Mouse (Mus musculus) lung, postnatal 0 days (tissue): ENCODE data around the gene Tmprss3.

Experiments
- CTCF ChIP-seq: IDR thresholded peaks from 2 replicates; pipeline ENCODE4 v1.5.1; 2016; ENCODE audit warnings: antibody characterized with exemption, mild to moderate bottlenecking
- EP300 ChIP-seq: IDR thresholded peaks from 2 replicates; pipeline ENCODE4 v1.6.1; 2016; ENCODE audit warnings: antibody characterized with exemption, mild to moderate bottlenecking, control low read depth

- TF ChIP-seq CTCF: no peak
- TF ChIP-seq EP300: no peak
Measured at GRCm38 (mm10) chr17:31245321-31245720, 46.5 kb upstream of the Tmprss3 start.
